Mouse (Mus musculus) CD4-positive, CD25-positive, alpha-beta regulatory T cell (primary cell): ENCODE results near the gene Polq. TPM values are rescaled to one million over a fixed set of nuclear protein-coding genes. Genes with fewer than 3 reads are reported as not detected.

Experiments used
- polyA plus RNA-seq: library from polyadenylated mRNA; unstranded; fragments of 100-300 nt; shearing (Covaris generic); gene quantifications from one replicate; pipeline ENCODE4 v1.2.1, GENCODE M21; 2017

Gene Polq
- polyA plus RNA-seq: 1.2 TPM

GRCm38 (mm10) chr16:37011061-37011921, at the start of gene Polq:
TSS of gene Polq (plus strand) at chr16:37011786.

GRCm38 (mm10) chr16:36989999-36990625, 21.5 kb upstream of the Polq start, which contains the start of gene Fbxo40:
TSS of gene Fbxo40 (minus strand) at chr16:36990467.

Other genes starting within 250 kb of the Polq start
- gene Slc15a2, start 226.8 kb upstream of the Polq start, polyA plus RNA-seq: 1.2 TPM
- 16.1 TPM for gene Iqcb1, start 183.4 kb upstream of the Polq start, polyA plus RNA-seq
- gene Eaf2, start 136.8 kb upstream of the Polq start, polyA plus RNA-seq: 0.75 TPM
- gene Golgb1, start 136.6 kb upstream of the Polq start, polyA plus RNA-seq: 39.5 TPM
- 178 TPM for gene Hcls1, start 76.8 kb upstream of the Polq start, polyA plus RNA-seq
- gene Fbxo40, start 21.3 kb upstream of the Polq start, polyA plus RNA-seq: 0.49 TPM